Mouse (Mus musculus) adrenal gland, postnatal 4 days (tissue): ENCODE results near the gene Zscan5b. TPM values are rescaled to one million over a fixed set of nuclear protein-coding genes. Genes with fewer than 3 reads are reported as not detected.

Source experiments
- total RNA-seq, 2 experiments: library from RNA; stranded (reverse); gene quantifications; 2 replicates each; pipeline ENCODE4 v1.2.3; 2021

The Zscan5b gene
- total RNA-seq, 2 experiments from 2014 or later, result not detected

Other genes with a start within 250 kb of the Zscan5b start
- gene Vmn1r65, start 211.3 kb upstream of the Zscan5b start, total RNA-seq, result not detected
- not detected for gene Nlrp4c, start 177.1 kb upstream of the Zscan5b start, total RNA-seq
- 10 to 100 TPM; 79.3 to 83.7 TPM for gene Zfp787, start 66.3 kb upstream of the Zscan5b start, total RNA-seq
- gene Zfp444, start 50.1 kb upstream of the Zscan5b start, total RNA-seq, result 10 to 100 TPM; 31.3 to 36.3 TPM
- not detected for gene Galp, start 25.2 kb upstream of the Zscan5b start, total RNA-seq
- gene Epp13, start 30.4 kb downstream of the Zscan5b start, total RNA-seq, result not detected
- gene Zfp667, start 64.3 kb downstream of the Zscan5b start, total RNA-seq, result 10 to 100 TPM in 1 of 2 experiments, 1 to 10 TPM in 1; 9.5 to 10.6 TPM
- 1 to 10 TPM; 3.1 to 5.4 TPM for gene Zfp583, start 109.0 kb downstream of the Zscan5b start, total RNA-seq
- 1 to 10 TPM; 1.6 to 1.7 TPM for gene Gm3854, start 121.5 kb downstream of the Zscan5b start, total RNA-seq
- 1 to 10 TPM; 3.9 to 4.0 TPM for gene Zfp78, start 141.0 kb downstream of the Zscan5b start, total RNA-seq
- 1 to 10 TPM; 6.8 to 9.0 TPM for gene Zfp28, start 161.0 kb downstream of the Zscan5b start, total RNA-seq
- gene Smim17, start 176.4 kb downstream of the Zscan5b start, total RNA-seq, result under 1 TPM; 0.17 to 0.40 TPM
- under 1 TPM in 1 of 2 experiments, not detected in 1; 0.08 TPM for gene Gm20715, start 188.0 kb downstream of the Zscan5b start, total RNA-seq
- not detected for gene Olfr1344, start 216.4 kb downstream of the Zscan5b start, total RNA-seq
- under 1 TPM in 1 of 2 experiments, not detected in 1; 0.03 TPM for gene Olfr1336, start 233.9 kb downstream of the Zscan5b start, total RNA-seq
- not detected for gene Olfr1346, start 244.8 kb downstream of the Zscan5b start, total RNA-seq